Mouse (Mus musculus) CD4-positive naive resting alpha-beta T cell, adult 57 days (primary cell): Measurements from ENCODE around the gene Rnf115. TPM values are rescaled to one million over a fixed set of nuclear protein-coding genes. Genes with fewer than 3 reads are reported as not detected.

Experiments
- total RNA-seq: library from RNA; stranded (reverse); gene quantifications from one replicate; pipeline ENCODE4 v1.2.4, GENCODE M21; 2023

Rnf115 gene
- total RNA-seq = 48.1 TPM

GRCm38 (mm10) chr3:96727343-96727827 lies at the start of gene Rnf115, which contains the start of gene Polr3c:
Gene Rnf115 (plus strand): TSS chr3:96727664.
Gene Polr3c (minus strand): TSS chr3:96727628.

DNA sequence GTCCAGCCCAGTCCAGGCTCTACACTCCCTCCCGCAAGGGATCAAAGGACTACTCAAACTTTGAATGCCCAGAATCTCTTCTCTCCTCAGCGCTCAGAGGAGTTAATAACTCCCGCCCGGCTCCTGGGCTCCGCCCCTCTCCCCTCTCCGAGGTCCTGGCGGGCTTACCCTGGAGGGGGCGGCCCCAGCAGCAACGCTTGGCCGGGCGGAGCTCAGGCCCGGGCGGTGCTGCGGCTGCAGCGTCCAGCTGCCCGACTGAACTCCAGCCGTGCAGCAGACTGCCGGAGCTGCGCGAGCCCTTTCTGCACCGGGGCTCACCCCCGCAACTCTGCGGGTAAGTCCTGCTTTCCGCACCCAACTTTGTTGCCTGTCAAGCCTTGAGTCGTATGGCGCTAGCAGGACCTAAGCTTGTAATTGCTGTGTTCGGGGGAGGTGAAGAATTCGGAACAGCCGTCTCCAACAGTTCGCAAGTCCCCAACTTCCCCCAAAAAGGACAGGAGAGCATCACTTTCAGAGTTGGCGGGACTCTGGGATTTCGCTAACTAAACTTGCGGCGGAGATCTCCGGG lies 31.2 kb upstream of the Rnf115 start, which contains the start of gene Pias3:
Pias3 (plus strand) TSS at position 187 of the 568 bp plus-strand sequence.

DNA sequence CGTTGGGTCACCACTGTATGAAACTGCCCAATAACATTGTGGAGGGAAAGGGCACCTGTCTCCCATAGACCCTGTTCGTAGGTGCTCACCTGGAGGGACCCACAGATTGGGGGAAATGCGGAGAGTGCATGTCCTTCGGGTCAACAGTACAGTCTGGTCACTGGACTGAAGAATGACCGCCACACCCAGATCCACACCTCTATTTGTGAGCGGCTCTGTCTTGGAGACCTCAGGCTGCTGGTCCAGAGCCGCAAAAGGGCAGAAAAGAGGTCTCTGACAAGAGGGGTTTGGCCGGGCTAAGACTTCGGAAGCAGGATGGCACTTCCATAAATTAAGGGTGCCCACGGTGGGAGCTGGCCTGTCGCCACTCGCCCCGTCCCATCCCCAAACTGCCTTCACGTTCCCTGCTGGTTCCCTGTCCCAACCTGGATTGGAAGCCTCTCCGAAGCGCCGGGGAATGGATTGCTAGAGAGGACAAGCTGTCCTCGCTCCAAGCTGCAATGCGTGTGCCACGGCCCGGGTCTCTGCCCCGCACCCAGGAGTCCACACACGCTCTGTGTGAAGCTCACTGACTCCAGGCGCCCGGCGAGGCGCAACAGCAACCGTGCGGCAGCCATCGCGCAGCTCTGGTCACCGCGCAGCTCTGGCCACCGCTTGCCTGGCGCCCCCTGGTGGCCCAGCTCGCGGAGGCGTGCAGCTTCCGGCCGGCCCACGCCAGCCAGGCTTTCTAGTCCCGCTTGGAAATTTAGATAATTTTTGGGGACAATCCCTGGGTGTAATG lies 19.4 kb upstream of the Rnf115 start, which contains the start of gene Nudt17:
Nudt17 (minus strand) TSS at position 660 of the 781 bp plus-strand sequence.

DNA sequence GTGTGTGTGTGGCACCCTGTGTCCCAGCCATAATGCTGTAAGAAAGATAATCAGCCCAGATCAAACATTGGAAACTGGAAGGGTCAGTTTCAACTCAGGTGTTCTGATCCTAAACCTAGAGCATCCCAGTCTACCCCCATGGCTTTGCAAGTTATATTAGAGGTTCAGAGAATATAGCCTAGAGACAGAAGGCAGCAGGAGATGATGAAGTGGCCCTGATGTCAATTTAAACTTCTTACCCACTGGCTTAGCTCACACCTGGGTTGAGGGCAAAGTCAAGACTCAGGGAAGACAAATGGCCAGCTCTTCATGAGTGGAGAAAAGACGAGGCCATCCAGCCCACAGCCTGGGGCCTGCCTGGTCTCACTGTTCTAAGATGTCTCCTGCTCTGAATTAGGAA lies 101.5 kb downstream of the Rnf115 start, which contains the start of the genes Pdzk1 and Cd160:
Pdzk1 (plus strand) TSS at position 301 of the 400 bp plus-strand sequence.
Cd160 (minus strand) TSS at position 368 of the 400 bp plus-strand sequence.

Other genes starting within 250 kb of the Rnf115 start
- not detected for gene Hfe2, start 202.5 kb upstream of the Rnf115 start, total RNA-seq
- 861 TPM for gene Txnip, start 169.7 kb upstream of the Rnf115 start, total RNA-seq
- gene Gm16253, start 150.7 kb upstream of the Rnf115 start, total RNA-seq = not detected
- 41.5 TPM for gene Polr3gl, start 133.5 kb upstream of the Rnf115 start, total RNA-seq
- gene Ankrd34a, start 131.0 kb upstream of the Rnf115 start, total RNA-seq = not detected
- gene Lix1l, start 126.5 kb upstream of the Rnf115 start, total RNA-seq = 0.38 TPM
- gene Rbm8a, start 97.7 kb upstream of the Rnf115 start, total RNA-seq = 82.5 TPM
- gene Pex11b, start 92.3 kb upstream of the Rnf115 start, total RNA-seq = 25.9 TPM
- 0.35 TPM for gene Gm42957, start 92.2 kb upstream of the Rnf115 start, total RNA-seq
- 3.5 TPM for gene Itga10, start 82.1 kb upstream of the Rnf115 start, total RNA-seq
- not detected for gene Ankrd35, start 57.5 kb upstream of the Rnf115 start, total RNA-seq
- 20.1 TPM for gene Pias3, start 31.3 kb upstream of the Rnf115 start, total RNA-seq
- 1.0 TPM for gene Nudt17, start 19.1 kb upstream of the Rnf115 start, total RNA-seq
- 57.7 TPM for gene Polr3c, start within 50 bp of the Rnf115 start, total RNA-seq
- not detected for gene Pdzk1, start 101.6 kb downstream of the Rnf115 start, total RNA-seq
- gene Cd160, start 101.7 kb downstream of the Rnf115 start, total RNA-seq = 10.5 TPM
- not detected for gene Gja5, start 177.0 kb downstream of the Rnf115 start, total RNA-seq
- 26.7 TPM for gene Gpr89, start 177.7 kb downstream of the Rnf115 start, total RNA-seq
- gene Gja8, start 198.4 kb downstream of the Rnf115 start, total RNA-seq = not detected